In genomic region chr1:86528571-86529180, GRCm38 (mm10) we compare ENCODE assay signal across 8 mouse cellular contexts. TPM values are rescaled to one million over a fixed set of nuclear protein-coding genes. Genes with fewer than 3 reads are reported as not detected.
DNase-seq lines count a peak whose midpoint lies in the region; ATAC-seq lines count a peak whose summit lies in the region.

No protein-coding gene starts in this region.

- peak overlapping the region; percentile 99 for H3K9ac ChIP-seq in embryonic facial prominence, embryonic 15.5 days
- H3K9ac ChIP-seq in midbrain, embryonic 12.5 days (replicated peaks), result peak overlapping the region; percentile 100

- H3K4me1 ChIP-seq in embryonic facial prominence, embryonic 15.5 days, result peaks cover 43% of the 10 kb centered on the region
- peaks cover 57% of the 10 kb centered on the region for H3K4me1 ChIP-seq in hindbrain, embryonic 10.5 days (replicated peaks)
- peaks cover 48% of the 10 kb centered on the region for H3K4me1 ChIP-seq in midbrain, embryonic 12.5 days

- peak; percentile 70 to 86 for DNase-seq in adrenal gland, adult (ENCODE audit: inconsistent age in 2 of 2, low spot score in 1 of 2)
- DNase-seq in adrenal gland, postnatal 4 days (ENCODE audit: low spot score in 2 of 2), result no peak
- DNase-seq in adrenal gland, postnatal 14 days, result peak; percentile 59
- DNase-seq in hindbrain, embryonic 10.5 days (ENCODE audit: low spot score), result peak; percentile 35
- peak; percentile 38 for DNase-seq in left cerebral cortex, postnatal 4 days
- peak; percentile 48 to 53 for DNase-seq in thymus, postnatal 10 days (ENCODE audit: low spot score in 2 of 2)

- H3K36me3 ChIP-seq in embryonic facial prominence, embryonic 15.5 days, result peaks cover 14% of the 10 kb centered on the region; the same call in 1 of the 2 replicates
- peaks cover 47% of the 10 kb centered on the region for H3K36me3 ChIP-seq in hindbrain, embryonic 10.5 days
- peaks cover 26% of the 10 kb centered on the region for H3K36me3 ChIP-seq in midbrain, embryonic 12.5 days

- H3K27ac ChIP-seq in embryonic facial prominence, embryonic 15.5 days (replicated peaks), result peak overlapping the region; percentile 100
- H3K27ac ChIP-seq in hindbrain, embryonic 10.5 days, result peak overlapping the region; percentile 99
- H3K27ac ChIP-seq in midbrain, embryonic 12.5 days (replicated peaks), result peak overlapping the region; percentile 99

- H3K4me3 ChIP-seq in embryonic facial prominence, embryonic 15.5 days (replicated peaks), result peak overlapping the region; percentile 99
- peak overlapping the region; percentile 68 for H3K4me3 ChIP-seq in hindbrain, embryonic 10.5 days
- peak overlapping the region; percentile 100 for H3K4me3 ChIP-seq in midbrain, embryonic 12.5 days

- H3K4me2 ChIP-seq in embryonic facial prominence, embryonic 15.5 days (replicated peaks), result peak overlapping the region; percentile 62
- H3K4me2 ChIP-seq in midbrain, embryonic 12.5 days (replicated peaks), result peak overlapping the region; percentile 99

- 0% methylated on average over 15 of the region's 15 CpGs for WGBS in embryonic facial prominence, embryonic 15.5 days
- under 1% methylated on average over 15 of the region's 15 CpGs for WGBS in hindbrain, embryonic 10.5 days
- WGBS in midbrain, embryonic 12.5 days, result under 1% methylated on average over 15 of the region's 15 CpGs

- no peak for ATAC-seq in embryonic facial prominence, embryonic 15.5 days (ENCODE audit: insufficient number of reproducible peaks, low FRiP score, low TSS enrichment, low read depth)
- no peak for ATAC-seq in midbrain, embryonic 12.5 days (ENCODE audit: low FRiP score, low read depth)

- no peaks in the 10 kb centered on the region for H3K27me3 ChIP-seq in embryonic facial prominence, embryonic 15.5 days
- H3K27me3 ChIP-seq in hindbrain, embryonic 10.5 days (ENCODE audit: insufficient read depth, poor library complexity, severe bottlenecking), result no peaks in the 10 kb centered on the region
- no peaks in the 10 kb centered on the region for H3K27me3 ChIP-seq in midbrain, embryonic 12.5 days

- intact Hi-C loops in left cerebral cortex, postnatal 4 days (cut with DNase I), result loop anchor here (5.0 kb wide), 1 partner anchor 41 kb away; no protein-coding TSS in a partner anchor

- no peaks in the 10 kb centered on the region for H3K9me3 ChIP-seq in embryonic facial prominence, embryonic 15.5 days (replicated peaks)
- no peaks in the 10 kb centered on the region for H3K9me3 ChIP-seq in hindbrain, embryonic 10.5 days
- H3K9me3 ChIP-seq in midbrain, embryonic 12.5 days, result no peaks in the 10 kb centered on the region

RNA-seq across cellular contexts. Expression of gene Ptma, which starts 2.1 kb away (rescaled TPM):
- 1,000 to 10,000 TPM; 1,215 to 1,376 TPM for total RNA-seq in adrenal gland, postnatal 4 days (2021)
- 806 and 848 TPM in 2 replicates for total RNA-seq in adrenal gland, postnatal 14 days (2021)
- polyA plus RNA-seq in embryonic facial prominence, embryonic 15.5 days (2015; fragmentation: Nextera tagmentation; extraction: Ambion mirVana), result 1,945 and 2,079 TPM in 2 replicates
- polyA plus RNA-seq in hindbrain, embryonic 10.5 days (2016; fragmentation: Nextera tagmentation; extraction: Ambion mirVana), result 2,611 and 3,050 TPM in 2 replicates
- total RNA-seq in left cerebral cortex, postnatal 4 days (2021), result 1,000 to 10,000 TPM; 1,018 to 1,064 TPM
- 2,626 and 2,824 TPM in 2 replicates for polyA plus RNA-seq in midbrain, embryonic 12.5 days (2016; fragmentation: Nextera tagmentation; extraction: Ambion mirVana)

RNA-seq across cellular contexts. Expression of gene Pde6d, which starts 53.8 kb away (rescaled TPM):
- 10 to 100 TPM; 35.8 to 35.9 TPM for total RNA-seq in adrenal gland, postnatal 4 days (2021)
- total RNA-seq in adrenal gland, postnatal 14 days (2021), result 28.8 and 30.3 TPM in 2 replicates
- 70.9 and 74.7 TPM in 2 replicates for polyA plus RNA-seq in embryonic facial prominence, embryonic 15.5 days (2015; fragmentation: Nextera tagmentation; extraction: Ambion mirVana)
- polyA plus RNA-seq in hindbrain, embryonic 10.5 days (2016; fragmentation: Nextera tagmentation; extraction: Ambion mirVana), result 75.1 and 87.1 TPM in 2 replicates
- 10 to 100 TPM; 74.4 to 74.5 TPM for total RNA-seq in left cerebral cortex, postnatal 4 days (2021)
- polyA plus RNA-seq in midbrain, embryonic 12.5 days (2016; fragmentation: Nextera tagmentation; extraction: Ambion mirVana), result 96.6 and 104 TPM in 2 replicates

RNA-seq across cellular contexts. Expression of gene Cops7b, which starts 54.0 kb away (rescaled TPM):
- 10 to 100 TPM; 22.2 to 24.2 TPM for total RNA-seq in adrenal gland, postnatal 4 days (2021)
- total RNA-seq in adrenal gland, postnatal 14 days (2021), result 13.7 and 13.8 TPM in 2 replicates
- polyA plus RNA-seq in embryonic facial prominence, embryonic 15.5 days (2015; fragmentation: Nextera tagmentation; extraction: Ambion mirVana), result 39.1 and 41.2 TPM in 2 replicates
- polyA plus RNA-seq in hindbrain, embryonic 10.5 days (2016; fragmentation: Nextera tagmentation; extraction: Ambion mirVana), result 76.2 and 82.4 TPM in 2 replicates
- total RNA-seq in left cerebral cortex, postnatal 4 days (2021), result 10 to 100 TPM; 34.2 to 36.5 TPM
- 62.4 and 62.6 TPM in 2 replicates for polyA plus RNA-seq in midbrain, embryonic 12.5 days (2016; fragmentation: Nextera tagmentation; extraction: Ambion mirVana)

Comparison
In these comparisons a context has a peak if more than half of its experiments do, and no peak if none do; other contexts are left out.
1. DNase-seq: peak in adrenal gland, adult (2 of 2), adrenal gland, postnatal 14 days (single experiment), hindbrain, embryonic 10.5 days (single experiment), left cerebral cortex, postnatal 4 days (single experiment) and thymus, postnatal 10 days (2 of 2); none in adrenal gland, postnatal 4 days (0 of 2).
2. Peak in every context shown above with its lines, with median percentiles within 50 percentile points of each other: H3K27ac ChIP-seq and H3K4me3 ChIP-seq.